ENCODE assay signal across 8 mouse cellular contexts in genomic region chr2:20965361-20965760, GRCm38 (mm10). TPM values are rescaled to one million over a fixed set of nuclear protein-coding genes. Genes with fewer than 3 reads are reported as not detected.
DNase-seq lines count a peak whose midpoint lies in the region; ATAC-seq and TF ChIP-seq lines count a peak whose summit lies in the region.

No protein-coding gene starts in this region.

- intact Hi-C loops in heart, adult 2 months (cut with DNase I), result loop anchor here (5.0 kb wide), 1 partner anchor 177 kb away; no protein-coding TSS in a partner anchor

- no peak overlapping the region for H3K9ac ChIP-seq in heart, adult 2 months (ENCODE audit: low read depth, low read length)
- peak overlapping the region; percentile 100 for H3K9ac ChIP-seq in liver, embryonic 14.5 days (replicated peaks)

- no peak for TF ChIP-seq POLR2A in heart, adult 2 months (IDR thresholded peaks at IDR 0.05; ENCODE audit: insufficient read depth, low read depth, low read length)

- no peaks in the 10 kb centered on the region for H3K27me3 ChIP-seq in heart, adult 2 months (ENCODE audit: control insufficient read depth, insufficient read depth, low read length)
- no peaks in the 10 kb centered on the region for H3K27me3 ChIP-seq in megakaryocyte, embryonic 14.5 days (replicated peaks)
- H3K27me3 ChIP-seq in liver, embryonic 14.5 days (ENCODE audit: control insufficient read depth, insufficient read depth, low read length), result no peaks in the 10 kb centered on the region

- no peaks in the 10 kb centered on the region for H3K9me3 ChIP-seq in megakaryocyte, embryonic 14.5 days
- H3K9me3 ChIP-seq in liver, embryonic 14.5 days (ENCODE audit: control insufficient read depth, low read length), result no peaks in the 10 kb centered on the region

- H3K4me1 ChIP-seq in heart, adult 2 months (ENCODE audit: control insufficient read depth, insufficient read depth, low read length), result peaks cover 13% of the 10 kb centered on the region
- H3K4me1 ChIP-seq in megakaryocyte, embryonic 14.5 days, result peaks cover 69% of the 10 kb centered on the region
- H3K4me1 ChIP-seq in liver, embryonic 14.5 days (replicated peaks; ENCODE audit: control insufficient read depth in 2 of 2, insufficient read depth in 2 of 2, low read length in 1 of 2), result peaks cover 38 to 46% of the 10 kb centered on the region in 2 experiments

- no peak for DNase-seq in heart, adult 2 months
- no peak for DNase-seq in heart, adult 18-20 months
- DNase-seq in liver, embryonic 14.5 days (ENCODE audit: low read depth in 3 of 3, low spot score in 3 of 3), result no peak
- no peak for DNase-seq in ovary, postnatal 10 days (ENCODE audit: low spot score)
- no peak for DNase-seq in adrenal gland, postnatal 10 days
- DNase-seq in spleen, adult 12 weeks (ENCODE audit: low spot score), result no peak

- no peak for ATAC-seq in megakaryocyte, adult 5-6 weeks (ENCODE audit: poor library complexity, severe bottlenecking)
- no peak for ATAC-seq in liver, embryonic 14.5 days (ENCODE audit: insufficient read depth)

- H3K27ac ChIP-seq in heart, adult 2 months, result peak overlapping the region; percentile 92
- no peak overlapping the region for H3K27ac ChIP-seq in liver, embryonic 14.5 days

- peaks cover 6% of the 10 kb centered on the region for H3K36me3 ChIP-seq in heart, adult 2 months (ENCODE audit: control insufficient read depth, insufficient read depth, low read length)
- no peaks in the 10 kb centered on the region for H3K36me3 ChIP-seq in megakaryocyte, embryonic 14.5 days (replicated peaks; ENCODE audit: low read length)
- peaks cover 5% of the 10 kb centered on the region; the same call in 1 of the 2 replicates for H3K36me3 ChIP-seq in liver, embryonic 14.5 days (replicated peaks; ENCODE audit: control insufficient read depth, insufficient read depth, low read depth)

- 56% methylated on average over 3 of the region's 3 CpGs for WGBS in heart, adult 2 months
- WGBS in liver, embryonic 14.5 days (ENCODE audit: insufficient replicate concordance), result 51% methylated on average over 3 of the region's 3 CpGs

- H3K4me3 ChIP-seq in heart, adult 2 months, result peak overlapping the region; percentile 68
- H3K4me3 ChIP-seq in megakaryocyte, embryonic 14.5 days (replicated peaks), result peak overlapping the region; percentile 57
- H3K4me3 ChIP-seq in liver, embryonic 14.5 days (ENCODE audit: insufficient read depth in 1 of 2, low read depth in 2 of 2, low read length in 2 of 2), result peak overlapping the region in 1 of 2 experiments; percentile 85; a peak in 3 of 4 replicates

- TF ChIP-seq CTCF in heart, adult 2 months (IDR thresholded peaks at IDR 0.05), result no peak
- TF ChIP-seq CTCF in liver, embryonic 14.5 days (IDR thresholded peaks at IDR 0.05; ENCODE audit: low read depth), result no peak

- H3K4me2 ChIP-seq in liver, embryonic 14.5 days (ENCODE audit: low read depth), result peak overlapping the region; percentile 88

- no peak for TF ChIP-seq EP300 in heart, adult 2 months (IDR thresholded peaks at IDR 0.05; ENCODE audit: insufficient read depth, low read depth, low read length)
- no peak for TF ChIP-seq EP300 in liver, embryonic 14.5 days (IDR thresholded peaks at IDR 0.05; ENCODE audit: low read depth)

- peaks cover 3% of the 10 kb centered on the region; the same call in 1 of the 2 replicates for H3K79me2 ChIP-seq in heart, adult 2 months (replicated peaks; ENCODE audit: control insufficient read depth, insufficient read depth, low read length)

RNA-seq across cellular contexts. Expression of gene Arhgap21, which starts 3.3 kb away (rescaled TPM):
- total RNA-seq in heart, adult 2 months (2021), result 10 to 100 TPM; 65.2 to 74.5 TPM
- 18.1 and 27.9 TPM in 2 replicates for polyA plus RNA-seq in heart, adult 2 months (2012; rRNA removed)
- total RNA-seq in heart, adult 18-20 months (2021), result 10 to 100 TPM; 61.8 to 72.0 TPM
- 11.2 and 17.6 TPM in 2 replicates for polyA plus RNA-seq in megakaryocyte, embryonic 14.5 days (2012; ENCODE audit: insufficient read depth, low replicate concordance)
- total RNA-seq in megakaryocyte, adult 5-6 weeks (2015), result 17.3 and 17.7 TPM in 2 replicates
- total RNA-seq in megakaryocyte, adult 5-6 weeks (2017), result 11.4 and 26.1 TPM in 2 replicates
- 6.7 and 10.9 TPM in 2 replicates for polyA plus RNA-seq in liver, embryonic 14.5 days (2012; rRNA removed)
- 8.4 and 9.0 TPM in 2 replicates for polyA plus RNA-seq in liver, embryonic 14.5 days (2014; fragmentation: Nextera tagmentation; extraction: Ambion mirVana)
- total RNA-seq in adrenal gland, postnatal 10 days (2021), result 10 to 100 TPM; 57.5 to 78.3 TPM
